Mouse (Mus musculus): ENCODE data around the gene Zfp462. TPM values are rescaled to one million over a fixed set of nuclear protein-coding genes. Genes with fewer than 3 reads are reported as not detected.

The Zfp462 gene
- polyA plus RNA-seq, 1 experiment from 2014 or later, result 20.5 TPM

GRCm38 (mm10) chr4:55040258-55040964, 95.6 kb downstream of the Zfp462 start:
- Histone ChIP-seq H3K4me1 (replicated peaks; ENCODE audit: control insufficient read depth, insufficient read depth, low read length) (peaks cover 19% of the 10 kb centered on the region), H3K4me2 (ENCODE audit: low read length) (no peak overlapping the region), H3K9ac (replicated peaks; ENCODE audit: low read depth, low read length) (no peak overlapping the region), H3K27ac (ENCODE audit: low read length) (0 out of 2 replicates have a peak overlapping the region, but pooled peaks have one; percentile 4), H3K4me3 (replicated peaks; ENCODE audit: low read length) (no peak overlapping the region), H3K36me3 (ENCODE audit: control insufficient read depth, insufficient read depth) (peaks cover 7% of the 10 kb centered on the region; the same call in 1 of the 2 replicates), H3K27me3 (replicated peaks; ENCODE audit: control insufficient read depth, insufficient read depth, low read length) (no peaks in the 10 kb centered on the region), H3K9me3 (ENCODE audit: control insufficient read depth, low read length) (no peaks in the 10 kb centered on the region)
- 52% methylated on average over 8 of the region's 8 CpGs for WGBS
- ATAC-seq, result no peak

- H3K4me1 ChIP-seq (replicated peaks; ENCODE audit: control insufficient read depth, insufficient read depth, low read length), result peaks cover 19% of the 10 kb centered on the region
- no peaks in the 10 kb centered on the region for H3K27me3 ChIP-seq (replicated peaks; ENCODE audit: control insufficient read depth, insufficient read depth, low read length)
- WGBS, result 77% methylated on average over 6 of the region's 6 CpGs
- no peaks in the 10 kb centered on the region for H3K9me3 ChIP-seq (ENCODE audit: control insufficient read depth, low read length)
- H3K4me2 ChIP-seq (ENCODE audit: low read length), result no peak overlapping the region
- no peak overlapping the region for H3K4me3 ChIP-seq (replicated peaks; ENCODE audit: low read length)
- H3K36me3 ChIP-seq (ENCODE audit: control insufficient read depth, insufficient read depth), result peaks cover 7% of the 10 kb centered on the region; the same call in 1 of the 2 replicates
- ATAC-seq, result no peak
- no peak overlapping the region for H3K27ac ChIP-seq (ENCODE audit: low read length)
- no peak overlapping the region for H3K9ac ChIP-seq (replicated peaks; ENCODE audit: low read depth, low read length)
These were observed 96.4 kb downstream of the Zfp462 start for GRCm38 (mm10) chr4:55041106-55041730.

GRCm38 (mm10) chr4:55042573-55042972, 97.7 kb downstream of the Zfp462 start:
- H3K27ac ChIP-seq (ENCODE audit: low read length), result no peak overlapping the region
- 47% methylated on average over 4 of the region's 4 CpGs for WGBS
- H3K9ac ChIP-seq (replicated peaks; ENCODE audit: low read depth, low read length), result no peak overlapping the region
- no peaks in the 10 kb centered on the region for H3K27me3 ChIP-seq (replicated peaks; ENCODE audit: control insufficient read depth, insufficient read depth, low read length)
- no peak overlapping the region for H3K4me2 ChIP-seq (ENCODE audit: low read length)
- peaks cover 19% of the 10 kb centered on the region for H3K4me1 ChIP-seq (replicated peaks; ENCODE audit: control insufficient read depth, insufficient read depth, low read length)
- no peak for ATAC-seq
- peaks cover 5% of the 10 kb centered on the region; the same call in 1 of the 2 replicates for H3K36me3 ChIP-seq (ENCODE audit: control insufficient read depth, insufficient read depth)
- no peak overlapping the region for H3K4me3 ChIP-seq (replicated peaks; ENCODE audit: low read length)
- no peaks in the 10 kb centered on the region for H3K9me3 ChIP-seq (ENCODE audit: control insufficient read depth, low read length)

GRCm38 (mm10) chr4:55047266-55047665, 102.4 kb downstream of the Zfp462 start:
- Histone ChIP-seq H3K4me1 (replicated peaks; ENCODE audit: control insufficient read depth, insufficient read depth, low read length) (peaks cover 11% of the 10 kb centered on the region), H3K4me2 (ENCODE audit: low read length) (no peak overlapping the region), H3K27ac (ENCODE audit: low read length) (no peak overlapping the region), H3K4me3 (replicated peaks; ENCODE audit: low read length) (no peak overlapping the region), H3K9me3 (ENCODE audit: control insufficient read depth, low read length) (no peaks in the 10 kb centered on the region), H3K9ac (replicated peaks; ENCODE audit: low read depth, low read length) (no peak overlapping the region), H3K36me3 (ENCODE audit: control insufficient read depth, insufficient read depth) (peaks cover 11% of the 10 kb centered on the region), H3K27me3 (replicated peaks; ENCODE audit: control insufficient read depth, insufficient read depth, low read length) (no peaks in the 10 kb centered on the region)
- no peak for ATAC-seq
- 79% methylated on average over 7 of the region's 7 CpGs for WGBS

- ATAC-seq, result peak; percentile 36; the same call in 1 of the 2 replicates
- Histone ChIP-seq H3K36me3 (ENCODE audit: control insufficient read depth, insufficient read depth) (peaks cover 24% of the 10 kb centered on the region), H3K4me3 (replicated peaks; ENCODE audit: low read length) (no peak overlapping the region), H3K9me3 (ENCODE audit: control insufficient read depth, low read length) (no peaks in the 10 kb centered on the region), H3K4me2 (ENCODE audit: low read length) (no peak overlapping the region), H3K4me1 (replicated peaks; ENCODE audit: control insufficient read depth, insufficient read depth, low read length) (peaks cover 14% of the 10 kb centered on the region), H3K27ac (ENCODE audit: low read length) (peak overlapping the region; percentile 71), H3K27me3 (replicated peaks; ENCODE audit: control insufficient read depth, insufficient read depth, low read length) (no peaks in the 10 kb centered on the region), H3K9ac (replicated peaks; ENCODE audit: low read depth, low read length) (no peak overlapping the region)
- 53% methylated on average over 16 of the region's 16 CpGs for WGBS
These were observed 105.2 kb downstream of the Zfp462 start for GRCm38 (mm10) chr4:55049938-55050610.

- Histone ChIP-seq H3K9ac (replicated peaks; ENCODE audit: low read depth, low read length) (no peak overlapping the region), H3K9me3 (ENCODE audit: control insufficient read depth, low read length) (no peaks in the 10 kb centered on the region), H3K27ac (ENCODE audit: low read length) (no peak overlapping the region), H3K4me2 (ENCODE audit: low read length) (no peak overlapping the region), H3K4me1 (replicated peaks; ENCODE audit: control insufficient read depth, insufficient read depth, low read length) (peaks cover 14% of the 10 kb centered on the region), H3K27me3 (replicated peaks; ENCODE audit: control insufficient read depth, insufficient read depth, low read length) (no peaks in the 10 kb centered on the region), H3K36me3 (ENCODE audit: control insufficient read depth, insufficient read depth) (peaks cover 32% of the 10 kb centered on the region), H3K4me3 (replicated peaks; ENCODE audit: low read length) (no peak overlapping the region)
- WGBS, result 97% methylated on average over 4 of the region's 4 CpGs
- ATAC-seq, result no peak
These were observed 106.5 kb downstream of the Zfp462 start for GRCm38 (mm10) chr4:55051345-55051744.

GRCm38 (mm10) chr4:55052686-55053085, 107.8 kb downstream of the Zfp462 start:
- H3K9me3 ChIP-seq (ENCODE audit: control insufficient read depth, low read length), result no peaks in the 10 kb centered on the region
- WGBS, result 56% methylated on average over 10 of the region's 10 CpGs
- H3K4me1 ChIP-seq (replicated peaks; ENCODE audit: control insufficient read depth, insufficient read depth, low read length), result peaks cover 14% of the 10 kb centered on the region
- no peak overlapping the region for H3K9ac ChIP-seq (replicated peaks; ENCODE audit: low read depth, low read length)
- H3K4me3 ChIP-seq (replicated peaks; ENCODE audit: low read length), result no peak overlapping the region
- H3K27ac ChIP-seq (ENCODE audit: low read length), result peak overlapping the region; percentile 35
- peaks cover 32% of the 10 kb centered on the region for H3K36me3 ChIP-seq (ENCODE audit: control insufficient read depth, insufficient read depth)
- H3K4me2 ChIP-seq (ENCODE audit: low read length), result no peak overlapping the region
- peak; percentile 16; the same call in 1 of the 2 replicates for ATAC-seq
- H3K27me3 ChIP-seq (replicated peaks; ENCODE audit: control insufficient read depth, insufficient read depth, low read length), result no peaks in the 10 kb centered on the region

GRCm38 (mm10) chr4:55057666-55058455, 113.0 kb downstream of the Zfp462 start:
- H3K4me3 ChIP-seq (replicated peaks; ENCODE audit: low read length), result no peak overlapping the region
- peaks cover 4% of the 10 kb centered on the region for H3K4me1 ChIP-seq (replicated peaks; ENCODE audit: control insufficient read depth, insufficient read depth, low read length)
- H3K9me3 ChIP-seq (ENCODE audit: control insufficient read depth, low read length), result no peaks in the 10 kb centered on the region
- peaks cover 21% of the 10 kb centered on the region for H3K36me3 ChIP-seq (ENCODE audit: control insufficient read depth, insufficient read depth)
- no peaks in the 10 kb centered on the region for H3K27me3 ChIP-seq (replicated peaks; ENCODE audit: control insufficient read depth, insufficient read depth, low read length)
- 75% methylated on average over 10 of the region's 10 CpGs for WGBS
- H3K4me2 ChIP-seq (ENCODE audit: low read length), result no peak overlapping the region
- H3K9ac ChIP-seq (replicated peaks; ENCODE audit: low read depth, low read length), result no peak overlapping the region
- H3K27ac ChIP-seq (ENCODE audit: low read length), result no peak overlapping the region
- ATAC-seq, result no peak

GRCm38 (mm10) chr4:55058901-55059300, 114.1 kb downstream of the Zfp462 start:
- H3K36me3 ChIP-seq (ENCODE audit: control insufficient read depth, insufficient read depth), result peaks cover 19% of the 10 kb centered on the region
- no peak for ATAC-seq
- H3K9ac ChIP-seq (replicated peaks; ENCODE audit: low read depth, low read length), result no peak overlapping the region
- no peak overlapping the region for H3K4me3 ChIP-seq (replicated peaks; ENCODE audit: low read length)
- no peaks in the 10 kb centered on the region for H3K9me3 ChIP-seq (ENCODE audit: control insufficient read depth, low read length)
- no peak overlapping the region for H3K4me2 ChIP-seq (ENCODE audit: low read length)
- no peak overlapping the region for H3K27ac ChIP-seq (ENCODE audit: low read length)
- peaks cover 4% of the 10 kb centered on the region for H3K4me1 ChIP-seq (replicated peaks; ENCODE audit: control insufficient read depth, insufficient read depth, low read length)
- H3K27me3 ChIP-seq (replicated peaks; ENCODE audit: control insufficient read depth, insufficient read depth, low read length), result no peaks in the 10 kb centered on the region
- WGBS, result 66% methylated on average over 5 of the region's 5 CpGs
